Mouse (Mus musculus) liver, embryonic 14.5 days (tissue): Measurements from ENCODE around the gene Mecr.

Experiments
- CTCF ChIP-seq: IDR thresholded peaks from 2 replicates; pipeline ENCODE4 v1.5.1; 2016; ENCODE audit warnings: antibody characterized with exemption, low read depth, control low read depth
- EP300 ChIP-seq: IDR thresholded peaks from 2 replicates; pipeline ENCODE4 v1.6.1; 2016; ENCODE audit warnings: antibody characterized with exemption, low read depth

DNA sequence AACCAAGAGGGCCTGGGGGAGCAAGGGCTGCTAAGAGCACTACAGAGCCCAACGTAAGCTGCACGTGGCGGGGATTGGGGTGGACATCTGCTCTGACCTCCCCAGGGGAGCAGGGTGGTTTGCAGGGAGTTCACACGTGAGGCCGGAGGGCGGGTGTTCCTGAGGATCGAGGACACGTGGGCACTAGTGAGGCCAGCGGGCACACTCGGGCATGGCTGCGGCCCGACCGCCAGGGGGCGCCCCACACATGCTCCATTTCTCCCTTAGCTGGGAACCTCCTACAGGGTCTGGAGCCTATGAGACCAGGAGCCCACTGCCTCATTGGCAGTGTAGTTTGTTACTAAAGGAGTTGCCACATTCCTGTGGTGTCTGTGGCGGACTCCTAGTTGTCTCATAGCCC lies 73.2 kb downstream of the Mecr start:
- TF ChIP-seq CTCF (peak; percentile 98), EP300 (no peak)
